ENCODE assay signal across 9 mouse cellular contexts in genomic region chr1:136949323-136949741, GRCm38 (mm10). TPM values are rescaled to one million over a fixed set of nuclear protein-coding genes. Genes with fewer than 3 reads are reported as not detected.
DNase-seq lines count a peak whose midpoint lies in the region; ATAC-seq lines count a peak whose summit lies in the region.
"Had no signal": no experiment of that assay in that cellular context is flagged by ENCODE, and none has a peak within 500 bp of the region (broad histone marks: within the 10 kb centered on the region; RNA-seq: fewer than 3 reads in every experiment).

No protein-coding gene starts in this region.

- WGBS in heart, embryonic 10.5 days, result 1% methylated on average over 12 of the region's 12 CpGs
- under 1% methylated on average over 12 of the region's 12 CpGs for WGBS in hindbrain, embryonic 10.5 days
- 2% methylated on average over 12 of the region's 12 CpGs for WGBS in liver, embryonic 16.5 days (ENCODE audit: insufficient replicate concordance)

- peak overlapping the region; percentile 54; the same call in 1 of the 2 replicates for H3K27ac ChIP-seq in heart, embryonic 10.5 days
- peak overlapping the region; percentile 23; the same call in 1 of the 2 replicates for H3K27ac ChIP-seq in hindbrain, embryonic 10.5 days
- H3K27ac ChIP-seq in liver, embryonic 16.5 days (ENCODE audit: low read length), result peak overlapping the region; percentile 66

- intact Hi-C loops in heart, postnatal 36 days (cut with DNase I), result loop anchor here (5.0 kb wide), 3 partner anchors 177 to 273 kb away; no protein-coding TSS in a partner anchor

- no peak for DNase-seq in heart, embryonic 10.5 days (ENCODE audit: low spot score)
- no peak for DNase-seq in heart, postnatal 36 days
- DNase-seq in ZHBTc4 (ENCODE audit: low read depth, low spot score), result peak; percentile 78
- DNase-seq in hindbrain, embryonic 10.5 days (ENCODE audit: low spot score), result peak; percentile 57
- no peak for DNase-seq in layer of hippocampus, postnatal 14 days (ENCODE audit: low spot score in 2 of 2)
- DNase-seq in frontal cortex, postnatal 10 days (ENCODE audit: low spot score in 2 of 2), result no peak
- DNase-seq in cerebellum, postnatal 10 days, result no peak

- ATAC-seq in liver, embryonic 16.5 days (ENCODE audit: low read depth), result peak; percentile 61

- H3K4me1 ChIP-seq in heart, embryonic 10.5 days, result peaks cover 50% of the 10 kb centered on the region
- peaks cover 62% of the 10 kb centered on the region for H3K4me1 ChIP-seq in hindbrain, embryonic 10.5 days (replicated peaks)
- no peaks in the 10 kb centered on the region; the same call in 1 of the 2 replicates for H3K4me1 ChIP-seq in liver, embryonic 16.5 days (ENCODE audit: control insufficient read depth, low read depth, low read length)

- peak overlapping the region; percentile 50; the same call in 1 of the 2 replicates for H3K9ac ChIP-seq in liver, embryonic 16.5 days (ENCODE audit: low read depth, low read length)

- H3K9me3 ChIP-seq in heart, embryonic 10.5 days, result no peaks in the 10 kb centered on the region
- 0 out of 2 replicates have a peak, but pooled peaks cover 4% of the 10 kb centered on the region for H3K9me3 ChIP-seq in hindbrain, embryonic 10.5 days
- H3K9me3 ChIP-seq in liver, embryonic 16.5 days (replicated peaks; ENCODE audit: control insufficient read depth, low read length), result no peaks in the 10 kb centered on the region

- peak overlapping the region; percentile 45 for H3K4me2 ChIP-seq in liver, embryonic 16.5 days (ENCODE audit: low read depth, low read length)

- H3K27me3 ChIP-seq in heart, embryonic 10.5 days (ENCODE audit: insufficient read depth, poor library complexity, severe bottlenecking), result peaks cover 93% of the 10 kb centered on the region
- peaks cover 100% of the 10 kb centered on the region for H3K27me3 ChIP-seq in hindbrain, embryonic 10.5 days (ENCODE audit: insufficient read depth, poor library complexity, severe bottlenecking)
- peaks cover 78% of the 10 kb centered on the region for H3K27me3 ChIP-seq in liver, embryonic 16.5 days (ENCODE audit: control insufficient read depth, insufficient read depth, low read depth, low read length)

- H3K36me3 ChIP-seq in heart, embryonic 10.5 days, result no peaks in the 10 kb centered on the region
- H3K36me3 ChIP-seq in hindbrain, embryonic 10.5 days, result no peaks in the 10 kb centered on the region
- no peaks in the 10 kb centered on the region for H3K36me3 ChIP-seq in liver, embryonic 16.5 days (ENCODE audit: control insufficient read depth, insufficient read depth)

- peak overlapping the region; percentile 68 for H3K4me3 ChIP-seq in heart, embryonic 10.5 days
- H3K4me3 ChIP-seq in hindbrain, embryonic 10.5 days, result peak overlapping the region; percentile 61
- H3K4me3 ChIP-seq in liver, embryonic 16.5 days (ENCODE audit: low read depth, low read length), result peak overlapping the region; percentile 56

RNA-seq across cellular contexts. Expression of gene Nr5a2, which starts 10.9 kb away (rescaled TPM):
- 0.12 and 1.6 TPM in 2 replicates for polyA plus RNA-seq in heart, embryonic 10.5 days (2016; fragmentation: Nextera tagmentation; extraction: Ambion mirVana)
- total RNA-seq in heart, postnatal 36 days (2021), result under 1 TPM; 0.58 to 0.92 TPM
- 0.29 and 0.33 TPM in 2 replicates for polyA plus RNA-seq in hindbrain, embryonic 10.5 days (2016; fragmentation: Nextera tagmentation; extraction: Ambion mirVana)
- polyA plus RNA-seq in liver, embryonic 16.5 days (2015; fragmentation: Nextera tagmentation; extraction: Ambion mirVana), result 2.2 and 2.9 TPM in 2 replicates
- total RNA-seq in layer of hippocampus, postnatal 14 days (2021), result not detected
- total RNA-seq: common myeloid progenitor, adult 5-6 weeks had no signal

Comparison
In these comparisons a context has a peak if more than half of its experiments do, and no peak if none do; other contexts are left out.
1. DNase-seq: peak in ZHBTc4 (single experiment) and hindbrain, embryonic 10.5 days (single experiment); none in heart, embryonic 10.5 days (single experiment), heart, postnatal 36 days (0 of 2), layer of hippocampus, postnatal 14 days (0 of 2), frontal cortex, postnatal 10 days (0 of 2) and cerebellum, postnatal 10 days (0 of 2).
2. Peak in every context shown above with its lines, with median percentiles within 50 percentile points of each other: H3K27ac ChIP-seq and H3K4me3 ChIP-seq.